Mouse (Mus musculus): ENCODE data around the gene Ackr2. TPM values are rescaled to one million over a fixed set of nuclear protein-coding genes. Genes with fewer than 3 reads are reported as not detected.

Gene Ackr2
- polyA plus RNA-seq, 1 experiment from 2014 or later, result 0.45 TPM

DNA sequence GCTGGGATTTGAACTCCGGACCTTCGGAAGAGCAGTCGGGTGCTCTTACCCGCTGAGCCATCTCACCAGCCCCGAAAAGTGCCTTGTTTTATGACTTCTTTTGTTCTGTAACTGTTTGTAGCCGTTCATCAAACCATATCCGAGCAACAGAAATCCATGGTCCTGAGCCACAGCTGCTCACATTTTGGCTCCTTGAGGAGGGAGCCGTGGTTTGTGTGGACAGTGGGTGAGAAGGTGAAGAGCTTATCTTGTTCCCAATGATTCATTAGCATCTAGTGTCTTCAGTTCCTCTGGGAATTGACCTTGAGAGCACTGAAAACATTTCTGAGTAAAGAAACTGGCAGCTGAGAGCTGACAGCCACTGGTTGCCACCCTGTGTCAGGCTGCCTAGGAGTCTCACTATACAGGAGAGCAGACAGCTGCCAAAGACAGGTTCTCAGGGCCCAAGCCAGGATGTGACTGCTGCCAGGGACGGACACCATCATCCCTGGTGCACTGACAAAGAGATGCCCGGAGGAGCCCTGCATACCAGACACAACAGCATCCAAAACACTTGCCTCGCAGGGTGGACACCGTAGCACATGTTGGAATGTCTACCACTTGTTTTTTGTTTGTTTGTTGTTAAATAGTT lies 6.0 kb upstream of the Ackr2 start:
- no peak overlapping the region for H3K27ac ChIP-seq
- H3K27me3 ChIP-seq (replicated peaks), result no peaks in the 10 kb centered on the region
- no peak for ATAC-seq (ENCODE audit: insufficient read depth, low FRiP score, low read depth)
- H3K9ac ChIP-seq, result no peak overlapping the region
- H3K36me3 ChIP-seq, result no peaks in the 10 kb centered on the region
- H3K4me2 ChIP-seq, result no peak overlapping the region
- no peak overlapping the region for H3K4me3 ChIP-seq (replicated peaks)
- no peaks in the 10 kb centered on the region for H3K9me3 ChIP-seq
- H3K4me1 ChIP-seq, result peaks cover 9% of the 10 kb centered on the region; the same call in 1 of the 2 replicates
- 85% methylated on average over 12 of the region's 12 CpGs for WGBS

DNA sequence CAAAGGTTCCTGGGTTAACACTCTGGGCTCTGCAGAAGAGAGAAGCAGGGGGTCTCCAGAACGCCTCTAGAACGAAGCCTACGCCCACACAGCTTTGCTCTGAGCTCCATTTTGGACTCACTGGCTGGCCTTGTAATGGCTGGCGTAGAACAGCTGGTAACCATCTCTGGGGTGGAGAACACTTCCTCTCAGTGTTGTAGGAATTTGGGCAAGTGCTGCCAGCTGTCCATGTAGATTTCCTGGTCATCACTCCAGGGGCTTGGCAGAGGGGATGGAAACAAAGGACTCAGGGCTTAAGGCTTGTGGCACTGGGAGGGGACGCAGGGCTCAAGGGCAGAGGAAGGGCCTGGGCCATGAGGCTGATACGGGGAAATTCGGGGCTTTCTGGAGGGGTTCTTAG lies 3.7 kb upstream of the Ackr2 start:
- no peak; the same call in 1 of the 2 replicates for ATAC-seq (ENCODE audit: insufficient read depth, low FRiP score, low read depth)
- H3K4me1 ChIP-seq, result peaks cover 12% of the 10 kb centered on the region; the same call in 1 of the 2 replicates
- H3K36me3 ChIP-seq, result no peaks in the 10 kb centered on the region
- no peaks in the 10 kb centered on the region for H3K9me3 ChIP-seq
- WGBS, result 70% methylated on average over 7 of the region's 7 CpGs
- no peak overlapping the region for H3K4me3 ChIP-seq (replicated peaks)
- H3K4me2 ChIP-seq, result no peak overlapping the region
- no peak overlapping the region for H3K9ac ChIP-seq
- H3K27ac ChIP-seq, result peak overlapping the region; percentile 16; the same call in 1 of the 2 replicates
- H3K27me3 ChIP-seq (replicated peaks), result no peaks in the 10 kb centered on the region

- Histone ChIP-seq H3K27me3 (replicated peaks) (no peaks in the 10 kb centered on the region), H3K4me1 (peaks cover 8% of the 10 kb centered on the region; the same call in 1 of the 2 replicates), H3K4me3 (replicated peaks) (no peak overlapping the region), H3K9me3 (no peaks in the 10 kb centered on the region), H3K36me3 (no peaks in the 10 kb centered on the region), H3K27ac (peak overlapping the region; percentile 16; the same call in 1 of the 2 replicates), H3K9ac (no peak overlapping the region), H3K4me2 (no peak overlapping the region)
- no peak for ATAC-seq (ENCODE audit: insufficient read depth, low FRiP score, low read depth)
- WGBS, result 46% methylated on average over 7 of the region's 7 CpGs
These were observed 2.7 kb upstream of the Ackr2 start for GRCm38 (mm10) chr9:121895392-121895993.

DNA sequence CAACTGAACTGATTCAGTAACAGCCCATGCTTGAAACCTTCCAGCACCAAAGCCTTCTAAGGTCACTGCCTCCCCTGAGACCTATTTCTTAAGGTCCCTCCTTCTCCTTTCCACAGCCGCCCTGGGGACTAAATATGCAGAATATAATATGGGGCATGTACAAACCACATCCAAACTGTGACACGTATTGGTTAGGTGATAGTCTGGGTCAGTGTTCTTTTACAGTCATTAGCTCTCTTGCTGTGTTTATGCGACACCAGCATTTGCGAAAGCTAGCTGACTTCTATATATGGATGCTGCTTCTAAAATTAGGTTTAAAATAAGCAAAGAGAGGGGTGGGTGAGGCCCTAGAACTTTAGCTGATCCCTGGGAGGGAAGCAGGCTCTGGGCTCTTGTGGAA lies 1.3 kb upstream of the Ackr2 start:
- 50% methylated on average over 4 of the region's 4 CpGs for WGBS
- Histone ChIP-seq H3K9me3 (no peaks in the 10 kb centered on the region), H3K36me3 (no peaks in the 10 kb centered on the region), H3K4me1 (0 out of 2 replicates have a peak, but pooled peaks cover 2% of the 10 kb centered on the region), H3K27ac (peak overlapping the region; percentile 82; the same call in 1 of the 2 replicates), H3K9ac (no peak overlapping the region), H3K4me3 (replicated peaks) (no peak overlapping the region), H3K27me3 (replicated peaks) (no peaks in the 10 kb centered on the region), H3K4me2 (no peak overlapping the region)
- no peak for ATAC-seq (ENCODE audit: insufficient read depth, low FRiP score, low read depth)

DNA sequence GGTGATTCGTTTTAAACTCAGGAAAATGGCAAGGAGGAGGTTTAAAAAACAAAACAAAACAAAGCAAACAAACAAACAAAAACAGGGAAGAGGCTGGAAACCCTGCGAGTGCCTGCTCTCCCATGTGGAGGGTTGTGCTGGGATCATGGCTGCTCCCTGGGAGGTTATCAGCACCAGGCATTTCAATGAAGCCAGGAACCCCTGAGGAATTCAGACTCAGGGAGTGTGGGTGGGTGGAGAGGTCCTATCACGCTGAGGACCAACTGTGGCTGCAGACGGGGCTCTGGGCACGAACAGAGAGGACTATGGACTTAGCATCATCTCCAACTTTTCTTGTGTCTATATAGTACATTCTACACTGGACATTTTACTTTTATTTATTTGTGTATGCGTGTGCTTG lies 1.2 kb downstream of the Ackr2 start:
- Histone ChIP-seq H3K27ac (no peak overlapping the region), H3K4me2 (no peak overlapping the region), H3K9ac (no peak overlapping the region), H3K9me3 (no peaks in the 10 kb centered on the region), H3K4me3 (replicated peaks) (no peak overlapping the region), H3K36me3 (no peaks in the 10 kb centered on the region), H3K27me3 (replicated peaks) (no peaks in the 10 kb centered on the region), H3K4me1 (0 out of 2 replicates have a peak, but pooled peaks cover 2% of the 10 kb centered on the region)
- ATAC-seq (ENCODE audit: insufficient read depth, low FRiP score, low read depth), result no peak
- WGBS, result 57% methylated on average over 6 of the region's 6 CpGs

GRCm38 (mm10) chr9:121900282-121900855 lies 2.2 kb downstream of the Ackr2 start:
- no peak overlapping the region for H3K9ac ChIP-seq
- no peaks in the 10 kb centered on the region for H3K36me3 ChIP-seq
- no peak overlapping the region for H3K27ac ChIP-seq
- ATAC-seq (ENCODE audit: insufficient read depth, low FRiP score, low read depth), result no peak
- H3K4me1 ChIP-seq, result 0 out of 2 replicates have a peak, but pooled peaks cover 2% of the 10 kb centered on the region
- no peaks in the 10 kb centered on the region for H3K27me3 ChIP-seq (replicated peaks)
- H3K4me2 ChIP-seq, result no peak overlapping the region
- H3K9me3 ChIP-seq, result no peaks in the 10 kb centered on the region
- 74% methylated on average over 5 of the region's 5 CpGs for WGBS
- no peak overlapping the region for H3K4me3 ChIP-seq (replicated peaks)

- no peaks in the 10 kb centered on the region for H3K36me3 ChIP-seq
- no peak overlapping the region for H3K27ac ChIP-seq
- H3K27me3 ChIP-seq (replicated peaks), result no peaks in the 10 kb centered on the region
- 0 out of 2 replicates have a peak, but pooled peaks cover 2% of the 10 kb centered on the region for H3K4me1 ChIP-seq
- H3K9ac ChIP-seq, result no peak overlapping the region
- no peak overlapping the region for H3K4me3 ChIP-seq (replicated peaks)
- no peaks in the 10 kb centered on the region for H3K9me3 ChIP-seq
- WGBS, result 67% methylated on average over 5 of the region's 5 CpGs
- no peak for ATAC-seq (ENCODE audit: insufficient read depth, low FRiP score, low read depth)
- H3K4me2 ChIP-seq, result no peak overlapping the region
These were observed 3.9 kb downstream of the Ackr2 start for GRCm38 (mm10) chr9:121901710-121902700.

DNA sequence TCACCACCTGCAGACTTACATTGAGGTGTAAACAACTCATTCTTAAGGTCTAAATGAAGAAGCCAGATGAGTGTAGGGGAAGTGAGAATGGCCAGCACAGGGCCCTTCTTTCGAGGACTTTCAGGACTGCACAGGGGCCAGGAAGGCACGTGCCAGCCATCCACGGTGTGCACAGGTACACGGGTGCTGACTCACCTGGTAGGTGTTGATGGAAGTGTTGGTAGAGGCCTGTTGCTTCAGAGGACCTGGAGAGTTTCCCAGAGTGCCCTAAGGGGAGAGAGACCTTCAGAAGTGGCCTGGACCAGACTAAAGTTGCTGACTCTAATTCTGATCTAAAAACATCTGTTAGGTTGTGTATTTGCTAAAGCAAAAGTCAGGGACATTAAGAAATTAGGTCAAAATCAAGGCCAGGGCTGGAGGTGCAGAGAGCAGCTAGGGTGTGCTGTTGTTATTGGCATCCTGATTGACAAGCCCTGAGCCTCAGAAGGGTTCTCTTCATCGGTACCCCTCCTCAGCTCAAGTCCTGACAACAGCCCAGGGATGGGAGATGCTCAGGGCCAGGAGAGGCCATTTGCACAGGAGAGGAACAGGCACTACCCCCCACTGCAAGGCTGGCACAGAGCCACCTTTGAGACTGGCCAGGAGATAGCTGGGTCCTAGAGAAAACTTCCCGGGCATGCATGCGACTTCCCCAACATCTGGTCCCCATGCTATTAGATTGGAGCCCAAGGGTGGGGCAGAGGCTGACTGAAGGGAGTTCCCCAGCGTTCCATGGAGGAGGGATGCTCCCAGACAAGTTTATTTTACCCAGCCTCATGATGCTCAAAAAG lies 5.5 kb downstream of the Ackr2 start:
- 70% methylated on average over 8 of the region's 8 CpGs for WGBS
- Histone ChIP-seq H3K4me3 (replicated peaks) (no peak overlapping the region), H3K9me3 (no peaks in the 10 kb centered on the region), H3K36me3 (no peaks in the 10 kb centered on the region), H3K27me3 (replicated peaks) (no peaks in the 10 kb centered on the region), H3K4me1 (no peaks in the 10 kb centered on the region), H3K9ac (no peak overlapping the region), H3K27ac (no peak overlapping the region), H3K4me2 (no peak overlapping the region)
- no peak for ATAC-seq (ENCODE audit: insufficient read depth, low FRiP score, low read depth)

GRCm38 (mm10) chr9:121904319-121904718 lies 6.2 kb downstream of the Ackr2 start:
- ATAC-seq (ENCODE audit: insufficient read depth, low FRiP score, low read depth), result no peak
- 76% methylated on average over 4 of the region's 4 CpGs for WGBS

GRCm38 (mm10) chr9:121904946-121905345 lies 6.8 kb downstream of the Ackr2 start:
- Histone ChIP-seq H3K9me3 (no peaks in the 10 kb centered on the region), H3K27me3 (replicated peaks) (no peaks in the 10 kb centered on the region), H3K36me3 (no peaks in the 10 kb centered on the region), H3K4me3 (replicated peaks) (no peak overlapping the region), H3K9ac (no peak overlapping the region), H3K4me1 (no peaks in the 10 kb centered on the region), H3K4me2 (no peak overlapping the region), H3K27ac (no peak overlapping the region)
- ATAC-seq (ENCODE audit: insufficient read depth, low FRiP score, low read depth), result no peak
- WGBS, result 86% methylated on average over 7 of the region's 7 CpGs

More at GRCm38 (mm10) chr9:121904319-121904718, 6.2 kb downstream of the Ackr2 start:
- H3K36me3 ChIP-seq, result no peaks in the 10 kb centered on the region
- H3K4me2 ChIP-seq, result no peak overlapping the region
- H3K27me3 ChIP-seq (replicated peaks), result no peaks in the 10 kb centered on the region
- H3K9me3 ChIP-seq, result no peaks in the 10 kb centered on the region
- H3K9ac ChIP-seq, result no peak overlapping the region
- no peak overlapping the region for H3K27ac ChIP-seq
- H3K4me1 ChIP-seq, result no peaks in the 10 kb centered on the region
- H3K4me3 ChIP-seq (replicated peaks), result no peak overlapping the region

All from stomach, embryonic 15.5 days (tissue).